Comparison of ENCODE assay signal across 8 mouse cellular contexts in the genomic region with DNA sequence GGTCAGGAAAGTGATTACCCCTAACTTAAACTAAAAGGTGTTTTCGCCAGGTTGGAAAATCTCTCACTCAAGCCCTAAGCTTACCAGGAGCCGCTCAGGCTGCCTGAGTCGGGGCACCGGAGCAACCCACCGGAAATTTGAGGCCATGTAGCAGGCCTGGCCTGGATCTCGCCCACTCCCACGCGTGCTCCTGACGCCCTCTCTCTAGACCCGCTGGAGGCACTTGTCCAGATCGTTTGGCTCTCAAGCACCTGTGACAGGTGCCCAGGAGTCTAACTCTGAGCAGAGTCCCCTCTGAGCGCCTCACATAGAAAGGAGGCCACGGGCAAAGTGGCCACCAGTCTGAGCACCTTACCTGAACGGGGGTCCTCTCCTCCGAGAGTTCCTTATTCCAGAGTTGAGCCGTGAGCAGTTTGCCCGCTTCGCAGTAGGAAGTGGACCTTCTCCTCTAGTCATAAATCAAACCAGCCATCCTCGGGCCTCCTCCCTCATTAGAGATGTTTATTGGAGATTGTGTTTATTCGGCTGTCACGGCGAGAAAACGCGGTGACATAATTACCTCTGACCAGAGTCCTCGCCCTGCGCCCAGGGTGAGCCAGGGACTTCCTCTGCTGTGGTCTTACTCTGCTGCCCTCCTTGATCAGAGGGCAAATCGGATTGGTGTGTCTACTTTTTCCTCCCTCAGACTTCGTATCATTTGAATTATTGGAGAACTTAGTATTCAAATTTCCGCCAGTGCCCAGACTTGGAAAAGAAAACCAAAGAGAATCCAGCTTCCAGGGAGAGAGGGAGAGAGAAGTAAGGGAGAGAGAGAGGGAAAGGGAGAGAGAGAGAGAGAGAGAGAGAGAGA. TPM values are rescaled to one million over a fixed set of nuclear protein-coding genes. Genes with fewer than 3 reads are reported as not detected.
DNase-seq lines count a peak whose midpoint lies in the region; ATAC-seq lines count a peak whose summit lies in the region.
"Had no signal": no experiment of that assay in that cellular context is flagged by ENCODE, and none has a peak within 500 bp of the region (broad histone marks: within the 10 kb centered on the region; RNA-seq: fewer than 3 reads in every experiment).

No protein-coding gene starts in this region.

- no peak for ATAC-seq in embryonic facial prominence, embryonic 15.5 days (ENCODE audit: insufficient number of reproducible peaks, low FRiP score, low TSS enrichment, low read depth)
- ATAC-seq in intestine, embryonic 16.5 days: peak; percentile 12; the same call in 1 of the 2 replicates
- ATAC-seq in neural tube, embryonic 15.5 days (ENCODE audit: low FRiP score): no peak
- no peak for ATAC-seq in kidney, embryonic 14.5 days (ENCODE audit: low FRiP score, low TSS enrichment)
- no peak for ATAC-seq in megakaryocyte progenitor cell, adult 5-6 weeks (replicated peaks; ENCODE audit: poor library complexity)

- H3K27me3 ChIP-seq in embryonic facial prominence, embryonic 15.5 days: peaks cover 99% of the 10 kb centered on the region
- H3K27me3 ChIP-seq in intestine, embryonic 16.5 days (replicated peaks; ENCODE audit: control insufficient read depth, insufficient read depth, low read length): peaks cover 84% of the 10 kb centered on the region
- peaks cover 98% of the 10 kb centered on the region for H3K27me3 ChIP-seq in neural tube, embryonic 15.5 days (replicated peaks)
- peaks cover 97% of the 10 kb centered on the region for H3K27me3 ChIP-seq in kidney, embryonic 14.5 days (ENCODE audit: control insufficient read depth, insufficient read depth, low read length)

- no peaks in the 10 kb centered on the region for H3K9me3 ChIP-seq in embryonic facial prominence, embryonic 15.5 days (replicated peaks)
- no peaks in the 10 kb centered on the region for H3K9me3 ChIP-seq in intestine, embryonic 16.5 days (ENCODE audit: control insufficient read depth, low read length)
- H3K9me3 ChIP-seq in neural tube, embryonic 15.5 days (replicated peaks): no peaks in the 10 kb centered on the region
- H3K9me3 ChIP-seq in kidney, embryonic 14.5 days (ENCODE audit: control insufficient read depth, low read length): no peaks in the 10 kb centered on the region

- peaks cover 47% of the 10 kb centered on the region for H3K4me1 ChIP-seq in embryonic facial prominence, embryonic 15.5 days
- H3K4me1 ChIP-seq in intestine, embryonic 16.5 days (ENCODE audit: control insufficient read depth, insufficient read depth, low read length): peaks cover 12% of the 10 kb centered on the region
- peaks cover 34% of the 10 kb centered on the region for H3K4me1 ChIP-seq in neural tube, embryonic 15.5 days
- H3K4me1 ChIP-seq in kidney, embryonic 14.5 days (ENCODE audit: control insufficient read depth, insufficient read depth, low read length): peaks cover 11% of the 10 kb centered on the region

- H3K9ac ChIP-seq in embryonic facial prominence, embryonic 15.5 days: no peak overlapping the region
- no peak overlapping the region for H3K9ac ChIP-seq in intestine, embryonic 16.5 days (ENCODE audit: low read depth, low read length)
- H3K9ac ChIP-seq in neural tube, embryonic 15.5 days (replicated peaks): no peak overlapping the region
- H3K9ac ChIP-seq in kidney, embryonic 14.5 days (ENCODE audit: low read depth, low read length): no peak overlapping the region

- H3K4me3 ChIP-seq in embryonic facial prominence, embryonic 15.5 days (replicated peaks): peak overlapping the region; percentile 22; the same call in 1 of the 2 replicates
- H3K4me3 ChIP-seq in intestine, embryonic 16.5 days (ENCODE audit: low read length): no peak overlapping the region
- peak overlapping the region; percentile 27 for H3K4me3 ChIP-seq in neural tube, embryonic 15.5 days (replicated peaks)
- no peak overlapping the region for H3K4me3 ChIP-seq in kidney, embryonic 14.5 days (ENCODE audit: low read length)

- no peaks in the 10 kb centered on the region for H3K36me3 ChIP-seq in embryonic facial prominence, embryonic 15.5 days
- H3K36me3 ChIP-seq in intestine, embryonic 16.5 days (ENCODE audit: control insufficient read depth, insufficient read depth, low read length): no peaks in the 10 kb centered on the region
- H3K36me3 ChIP-seq in neural tube, embryonic 15.5 days: no peaks in the 10 kb centered on the region
- no peaks in the 10 kb centered on the region for H3K36me3 ChIP-seq in kidney, embryonic 14.5 days (ENCODE audit: control insufficient read depth, insufficient read depth, low read length)

- no peak overlapping the region for H3K4me2 ChIP-seq in embryonic facial prominence, embryonic 15.5 days (replicated peaks)
- no peak overlapping the region for H3K4me2 ChIP-seq in intestine, embryonic 16.5 days (ENCODE audit: low read depth, low read length)
- peak overlapping the region; percentile 47 for H3K4me2 ChIP-seq in neural tube, embryonic 15.5 days
- H3K4me2 ChIP-seq in kidney, embryonic 14.5 days (replicated peaks; ENCODE audit: low read depth, low read length): no peak overlapping the region

- peak; percentile 61 for DNase-seq in cerebellum, adult 9-10 months
- DNase-seq in adrenal gland, postnatal 14 days: no peak
- DNase-seq: lung, adult 2 months had no signal

- no peak overlapping the region for H3K27ac ChIP-seq in embryonic facial prominence, embryonic 15.5 days (replicated peaks)
- H3K27ac ChIP-seq in intestine, embryonic 16.5 days (ENCODE audit: low read length): no peak overlapping the region
- H3K27ac ChIP-seq in neural tube, embryonic 15.5 days (replicated peaks): no peak overlapping the region
- H3K27ac ChIP-seq in kidney, embryonic 14.5 days (ENCODE audit: low read depth, low read length): no peak overlapping the region

- 3% methylated on average over 29 of the region's 29 CpGs for WGBS in embryonic facial prominence, embryonic 15.5 days
- WGBS in intestine, embryonic 16.5 days: 3% methylated on average over 29 of the region's 29 CpGs
- 6% methylated on average over 29 of the region's 29 CpGs for WGBS in neural tube, embryonic 15.5 days
- WGBS in kidney, embryonic 14.5 days: under 1% methylated on average over 29 of the region's 29 CpGs

RNA-seq across cellular contexts. Expression of a gene that starts 1.4 kb away (rescaled TPM):
- 2.2 and 2.7 TPM in 2 replicates for polyA plus RNA-seq in embryonic facial prominence, embryonic 15.5 days (2015; fragmentation: Nextera tagmentation; extraction: Ambion mirVana)
- 1.2 and 1.8 TPM in 2 replicates for polyA plus RNA-seq in intestine, embryonic 16.5 days (2015; fragmentation: Nextera tagmentation; extraction: Ambion mirVana)
- 9.4 and 11.4 TPM in 2 replicates for polyA plus RNA-seq in neural tube, embryonic 15.5 days (2015; fragmentation: Nextera tagmentation; extraction: Ambion mirVana)
- 0.12 and 0.46 TPM in 2 replicates for polyA plus RNA-seq in kidney, embryonic 14.5 days (2014; fragmentation: Nextera tagmentation; extraction: Ambion mirVana)
- total RNA-seq in adrenal gland, postnatal 14 days (2021): 0.83 TPM in 1 of 2 replicates, not detected in the other
- total RNA-seq in megakaryocyte progenitor cell, adult 5-6 weeks (2015): not detected in 2 replicates
- total RNA-seq in megakaryocyte progenitor cell, adult 5-6 weeks (2017): not detected in 2 replicates
- polyA plus RNA-seq: lung, adult 2 months had no signal

Comparison
In these comparisons a context has a peak if more than half of its experiments do, and no peak if none do; other contexts are left out.
1. H3K4me3 ChIP-seq: peak in embryonic facial prominence, embryonic 15.5 days (single experiment) and neural tube, embryonic 15.5 days (single experiment); none in intestine, embryonic 16.5 days (single experiment) and kidney, embryonic 14.5 days (single experiment).